Mouse (Mus musculus) liver, embryonic 12.5 days (tissue): ENCODE data around the gene Adgrl2. TPM values are rescaled to one million over a fixed set of nuclear protein-coding genes. Genes with fewer than 3 reads are reported as not detected.

Experiments used
- ATAC-seq: fragments of 200-750 bp; cut with Nextera tagmentation; 2 replicates; pipeline ENCODE4 v1.8.0; 2017; ENCODE audit warnings: moderate number of reproducible peaks, mild to moderate bottlenecking, moderate library complexity
- H3K27ac ChIP-seq: fragments of 300-500 bp; sonication (generic); 2 replicates; pipeline ENCODE4 v1.5.1; 2016; ENCODE audit warnings: mild to moderate bottlenecking
- H3K27me3 ChIP-seq: fragments of 300-500 bp; sonication (generic); replicated peaks from 2 replicates; pipeline ENCODE4 v1.6.1; 2016; ENCODE audit warnings: mild to moderate bottlenecking, moderate library complexity
- H3K36me3 ChIP-seq: fragments of 300-500 bp; sonication (generic); 2 replicates; pipeline ENCODE4 v1.6.1; 2016; ENCODE audit warnings: mild to moderate bottlenecking, moderate library complexity
- H3K4me1 ChIP-seq: fragments of 300-500 bp; sonication (generic); 2 replicates; pipeline ENCODE4 v1.6.1; 2016
- H3K4me2 ChIP-seq: fragments of 300-500 bp; sonication (generic); 2 replicates; pipeline ENCODE4 v1.6.1; 2016; ENCODE audit warnings: mild to moderate bottlenecking, moderate library complexity
- H3K4me3 ChIP-seq: fragments of 300-500 bp; sonication (generic); 2 replicates; pipeline ENCODE4 v1.5.1; 2016; ENCODE audit warnings: mild to moderate bottlenecking, moderate library complexity
- H3K9ac ChIP-seq: fragments of 300-500 bp; sonication (generic); 2 replicates; pipeline ENCODE4 v1.6.1; 2016; ENCODE audit warnings: mild to moderate bottlenecking, moderate library complexity
- H3K9me3 ChIP-seq: fragments of 300-500 bp; sonication (generic); replicated peaks from 2 replicates; pipeline ENCODE4 v1.6.1; 2016; ENCODE audit warnings: mild to moderate bottlenecking, moderate library complexity
- WGBS: fragments of 180-500 bp; shearing (Covaris S2); methylation state at CpG from one replicate; pipeline ENCODE4 v1.1.7; 2016; ENCODE audit not compliant: insufficient replicate concordance; 5-methylcytosine and 5-hydroxymethylcytosine counted together
- polyA plus RNA-seq: library from polyadenylated mRNA; unstranded; fragments of >200 nt; fragmentation: Nextera tagmentation; extraction: Ambion mirVana; gene quantifications from 2 replicates; pipeline ENCODE4 v1.2.1, GENCODE M21; 2016

Gene Adgrl2
- polyA plus RNA-seq, 1 experiment from 2014 or later, result 13.3 TPM

DNA sequence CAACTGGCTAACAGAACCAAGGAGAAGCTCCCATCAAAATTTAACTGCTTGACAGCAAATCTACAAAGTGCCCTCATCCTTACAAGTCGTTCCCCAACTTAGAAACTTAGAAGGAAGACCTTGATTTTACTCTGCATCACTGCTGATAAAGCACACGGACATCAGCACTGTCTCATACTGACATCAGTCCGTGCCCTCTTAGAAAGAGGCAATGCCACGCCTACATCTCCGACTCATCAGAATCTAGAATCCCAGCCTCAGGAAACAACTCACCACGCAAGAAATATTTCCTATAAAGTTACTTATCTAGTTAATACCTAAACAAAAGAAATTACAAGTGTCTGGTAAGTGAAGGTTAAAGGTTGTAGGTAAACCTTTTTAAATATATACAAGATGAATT lies 43.1 kb downstream of the Adgrl2 start:
- no peak overlapping the region for H3K4me2 ChIP-seq
- H3K36me3 ChIP-seq, result 0 out of 2 replicates have a peak, but pooled peaks cover 2% of the 10 kb centered on the region
- H3K9ac ChIP-seq, result no peak overlapping the region
- WGBS, result 32% methylated on average over 6 of the region's 6 CpGs
- no peak overlapping the region for H3K27ac ChIP-seq
- no peak for ATAC-seq
- H3K27me3 ChIP-seq, result no peaks in the 10 kb centered on the region
- no peak overlapping the region for H3K4me3 ChIP-seq
- H3K9me3 ChIP-seq, result no peaks in the 10 kb centered on the region
- H3K4me1 ChIP-seq, result no peaks in the 10 kb centered on the region

DNA sequence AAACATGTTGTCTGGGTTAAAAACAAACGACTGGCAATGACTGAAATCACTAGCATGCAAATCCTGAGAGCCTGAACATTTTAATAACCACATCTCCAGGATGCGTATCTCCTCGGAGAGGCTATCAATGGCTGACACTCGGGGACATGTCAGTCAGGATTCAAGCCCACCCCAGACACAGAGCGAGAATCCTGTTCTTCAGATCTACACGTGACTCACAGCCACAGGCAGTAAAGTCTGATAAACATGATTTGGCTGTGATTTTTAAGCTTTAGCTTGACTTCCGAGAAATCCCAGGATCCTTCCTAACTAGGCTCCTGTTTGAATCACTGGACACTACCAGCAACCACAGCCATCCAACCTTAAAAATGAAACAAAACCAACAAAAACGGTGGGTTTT lies 44.8 kb downstream of the Adgrl2 start:
- no peaks in the 10 kb centered on the region for H3K36me3 ChIP-seq
- H3K4me2 ChIP-seq, result no peak overlapping the region
- H3K27me3 ChIP-seq, result no peaks in the 10 kb centered on the region
- 39% methylated on average over 8 of the region's 8 CpGs for WGBS
- H3K27ac ChIP-seq, result no peak overlapping the region
- H3K9ac ChIP-seq, result no peak overlapping the region
- no peaks in the 10 kb centered on the region for H3K9me3 ChIP-seq
- ATAC-seq, result no peak
- H3K4me1 ChIP-seq, result no peaks in the 10 kb centered on the region
- no peak overlapping the region for H3K4me3 ChIP-seq

DNA sequence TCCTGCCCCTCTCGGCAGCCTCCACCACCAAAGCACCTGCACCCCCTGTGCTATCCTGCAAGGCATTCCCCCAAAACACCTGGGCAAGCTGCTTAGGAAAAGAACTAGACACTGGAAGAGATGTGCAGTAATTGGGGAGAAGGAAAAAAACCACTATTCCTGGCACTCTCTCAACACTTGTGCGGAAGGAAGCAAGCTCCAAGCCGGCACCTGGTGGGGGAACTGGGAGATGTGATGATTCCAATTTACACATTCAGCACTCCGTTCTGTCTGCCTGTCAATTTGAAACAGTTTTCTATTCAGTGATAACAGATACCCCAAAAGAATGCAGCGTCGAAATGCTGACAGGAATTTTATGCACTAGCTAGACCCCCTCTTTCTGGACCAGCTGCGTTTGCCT lies 50.9 kb downstream of the Adgrl2 start:
- Histone ChIP-seq H3K36me3 (no peaks in the 10 kb centered on the region), H3K9ac (no peak overlapping the region), H3K4me3 (no peak overlapping the region), H3K9me3 (no peaks in the 10 kb centered on the region), H3K4me1 (peaks cover 18% of the 10 kb centered on the region), H3K27me3 (no peaks in the 10 kb centered on the region), H3K27ac (no peak overlapping the region), H3K4me2 (no peak overlapping the region)
- no peak for ATAC-seq
- WGBS, result 60% methylated on average over 7 of the region's 7 CpGs

DNA sequence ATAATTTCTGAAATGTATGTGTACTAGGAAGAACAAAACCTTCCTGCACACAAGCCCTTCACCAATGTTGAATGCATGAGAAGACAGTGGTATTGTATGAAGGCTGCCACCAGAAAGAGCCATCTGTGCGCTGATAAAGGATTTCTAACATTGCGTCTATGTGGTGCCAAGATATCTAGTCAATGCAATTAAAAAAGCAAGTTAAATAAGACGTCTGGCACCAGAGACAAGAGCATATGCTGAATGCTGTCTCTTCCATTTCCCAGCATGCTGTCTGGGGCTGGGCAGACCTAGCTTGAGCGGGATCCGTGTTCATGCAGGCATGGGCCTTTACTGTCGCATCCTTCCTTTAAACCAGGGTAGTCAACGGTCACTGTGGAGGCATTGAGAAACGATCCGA lies 55.3 kb downstream of the Adgrl2 start:
- no peaks in the 10 kb centered on the region for H3K27me3 ChIP-seq
- H3K4me3 ChIP-seq, result no peak overlapping the region
- H3K9ac ChIP-seq, result no peak overlapping the region
- no peak overlapping the region for H3K4me2 ChIP-seq
- 57% methylated on average over 9 of the region's 9 CpGs for WGBS
- peaks cover 24% of the 10 kb centered on the region for H3K4me1 ChIP-seq
- ATAC-seq, result peak; percentile 82
- no peaks in the 10 kb centered on the region for H3K36me3 ChIP-seq
- H3K9me3 ChIP-seq, result no peaks in the 10 kb centered on the region
- no peak overlapping the region for H3K27ac ChIP-seq

DNA sequence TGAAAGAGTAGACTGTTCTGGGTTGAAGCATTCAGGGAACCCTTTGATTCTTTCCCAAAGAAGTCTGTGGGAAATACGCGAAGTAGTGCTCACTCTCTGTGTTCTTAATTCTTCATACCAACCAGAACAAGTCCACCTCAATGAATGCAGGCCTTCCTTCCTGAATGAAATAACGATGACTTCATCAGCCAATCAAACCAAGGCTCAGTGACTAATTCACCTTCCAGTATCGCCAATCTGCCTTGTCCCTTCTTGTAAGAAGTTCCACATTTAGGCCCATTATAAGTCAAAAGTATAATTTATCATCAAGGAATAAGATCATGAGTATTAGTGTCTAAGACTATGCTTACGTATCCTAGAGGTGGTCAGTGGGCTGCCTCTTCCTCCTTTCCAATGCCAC lies 56.1 kb downstream of the Adgrl2 start:
- Histone ChIP-seq H3K9me3 (no peaks in the 10 kb centered on the region), H3K36me3 (no peaks in the 10 kb centered on the region), H3K4me1 (peaks cover 19% of the 10 kb centered on the region), H3K4me2 (no peak overlapping the region), H3K27ac (no peak overlapping the region), H3K4me3 (no peak overlapping the region), H3K9ac (no peak overlapping the region), H3K27me3 (no peaks in the 10 kb centered on the region)
- 73% methylated on average over 5 of the region's 5 CpGs for WGBS
- no peak for ATAC-seq

DNA sequence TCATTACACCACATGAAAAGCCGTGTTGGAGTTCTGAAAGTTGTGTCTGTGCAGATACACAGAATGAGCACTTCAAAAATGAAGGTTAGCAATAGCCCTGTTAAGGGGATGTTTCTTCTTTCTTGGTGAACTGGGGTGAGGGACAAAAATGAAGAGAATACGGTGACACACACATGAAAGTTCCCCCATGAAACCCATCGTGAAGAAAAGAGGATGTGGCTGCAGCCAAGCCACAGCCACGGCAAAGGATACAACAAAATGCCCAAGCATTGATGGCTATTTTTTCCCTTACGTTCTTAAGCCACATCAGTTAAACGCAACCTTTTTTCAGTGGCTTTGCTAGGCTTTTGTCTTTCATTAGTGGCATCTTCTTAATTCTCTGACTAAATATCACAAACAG lies 57.2 kb downstream of the Adgrl2 start:
- H3K36me3 ChIP-seq, result no peaks in the 10 kb centered on the region
- H3K4me3 ChIP-seq, result no peak overlapping the region
- H3K27me3 ChIP-seq, result no peaks in the 10 kb centered on the region
- no peak overlapping the region for H3K27ac ChIP-seq
- peaks cover 18% of the 10 kb centered on the region for H3K4me1 ChIP-seq
- H3K9ac ChIP-seq, result no peak overlapping the region
- no peak overlapping the region for H3K4me2 ChIP-seq
- H3K9me3 ChIP-seq, result no peaks in the 10 kb centered on the region
- WGBS, result 35% methylated on average over 6 of the region's 6 CpGs
- ATAC-seq, result no peak

DNA sequence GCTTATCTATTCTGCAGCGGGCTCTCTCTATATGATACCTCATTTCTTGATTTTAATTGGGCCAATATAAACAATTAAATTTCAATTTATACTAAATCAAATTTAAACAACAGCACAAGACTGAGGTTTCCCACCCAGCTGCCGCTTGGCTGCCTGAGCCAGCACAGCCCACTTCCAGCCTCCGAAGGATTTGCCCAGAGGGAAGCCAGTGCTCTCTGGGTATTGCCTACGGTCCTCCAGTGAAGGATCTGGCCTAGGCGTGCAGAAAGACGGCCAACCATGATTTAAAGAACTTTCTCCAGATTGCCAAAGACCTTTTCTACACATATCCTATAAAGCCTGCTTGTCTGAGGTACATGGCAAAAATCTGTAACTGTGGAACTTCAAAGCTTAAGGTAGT lies 59.4 kb downstream of the Adgrl2 start:
- no peak overlapping the region for H3K27ac ChIP-seq
- no peaks in the 10 kb centered on the region for H3K27me3 ChIP-seq
- H3K9me3 ChIP-seq, result no peaks in the 10 kb centered on the region
- H3K36me3 ChIP-seq, result no peaks in the 10 kb centered on the region
- no peak overlapping the region for H3K4me3 ChIP-seq
- no peak for ATAC-seq
- H3K4me1 ChIP-seq, result peaks cover 18% of the 10 kb centered on the region
- no peak overlapping the region for H3K4me2 ChIP-seq
- H3K9ac ChIP-seq, result no peak overlapping the region
- 69% methylated on average over 6 of the region's 6 CpGs for WGBS

DNA sequence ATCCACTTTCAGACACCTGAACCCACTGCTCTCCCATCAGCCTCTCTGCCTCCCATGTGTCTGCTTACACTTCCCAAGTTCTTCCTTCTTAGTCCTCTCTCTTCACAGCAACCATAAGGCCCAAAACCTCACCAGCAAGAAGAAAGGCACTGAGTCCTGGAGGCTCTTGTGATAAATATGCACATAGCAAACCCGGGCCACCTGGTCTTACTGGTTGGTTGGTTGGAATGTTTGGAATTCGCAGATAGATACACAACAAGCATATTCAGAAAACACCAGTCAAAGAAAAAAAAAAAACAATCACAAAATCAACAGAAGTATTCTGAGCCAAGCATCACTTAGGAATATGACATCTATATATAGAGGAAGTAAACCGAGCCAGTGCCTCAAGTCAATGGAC lies 64.0 kb downstream of the Adgrl2 start:
- 59% methylated on average over 3 of the region's 3 CpGs for WGBS
- Histone ChIP-seq H3K4me3 (no peak overlapping the region), H3K36me3 (no peaks in the 10 kb centered on the region), H3K27ac (no peak overlapping the region), H3K27me3 (no peaks in the 10 kb centered on the region), H3K4me1 (no peaks in the 10 kb centered on the region), H3K9me3 (no peaks in the 10 kb centered on the region), H3K4me2 (no peak overlapping the region), H3K9ac (no peak overlapping the region)
- no peak for ATAC-seq

DNA sequence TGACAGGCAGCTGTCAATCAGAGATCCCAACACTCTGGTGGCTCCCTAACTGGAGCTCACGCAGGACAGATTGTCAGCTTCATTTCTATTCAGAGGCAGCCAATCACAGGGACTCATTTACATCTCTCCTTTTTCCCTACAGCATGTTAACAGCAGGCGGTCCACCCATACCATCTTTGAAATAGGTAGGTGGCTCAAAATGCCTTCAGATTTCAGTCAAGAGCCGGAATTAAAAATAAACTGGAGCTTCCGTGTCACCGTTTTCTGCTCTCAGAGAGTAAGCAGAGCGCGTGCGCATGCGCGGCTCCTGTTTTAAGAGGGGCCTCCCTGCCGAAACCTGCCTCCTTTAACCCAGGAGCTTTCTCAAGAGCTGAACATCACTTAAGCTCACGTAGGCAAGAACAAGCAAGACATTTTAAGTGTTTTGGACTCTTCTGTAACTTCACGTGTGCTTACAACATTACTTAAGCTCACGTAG lies 67.7 kb downstream of the Adgrl2 start:
- Histone ChIP-seq H3K27ac (no peak overlapping the region), H3K9me3 (no peaks in the 10 kb centered on the region), H3K9ac (no peak overlapping the region), H3K4me2 (no peak overlapping the region), H3K4me1 (peaks cover 15% of the 10 kb centered on the region; the same call in 1 of the 2 replicates), H3K4me3 (no peak overlapping the region; the same call in 1 of the 2 replicates), H3K36me3 (no peaks in the 10 kb centered on the region), H3K27me3 (no peaks in the 10 kb centered on the region)
- WGBS, result 78% methylated on average over 14 of the region's 14 CpGs
- ATAC-seq, result no peak

DNA sequence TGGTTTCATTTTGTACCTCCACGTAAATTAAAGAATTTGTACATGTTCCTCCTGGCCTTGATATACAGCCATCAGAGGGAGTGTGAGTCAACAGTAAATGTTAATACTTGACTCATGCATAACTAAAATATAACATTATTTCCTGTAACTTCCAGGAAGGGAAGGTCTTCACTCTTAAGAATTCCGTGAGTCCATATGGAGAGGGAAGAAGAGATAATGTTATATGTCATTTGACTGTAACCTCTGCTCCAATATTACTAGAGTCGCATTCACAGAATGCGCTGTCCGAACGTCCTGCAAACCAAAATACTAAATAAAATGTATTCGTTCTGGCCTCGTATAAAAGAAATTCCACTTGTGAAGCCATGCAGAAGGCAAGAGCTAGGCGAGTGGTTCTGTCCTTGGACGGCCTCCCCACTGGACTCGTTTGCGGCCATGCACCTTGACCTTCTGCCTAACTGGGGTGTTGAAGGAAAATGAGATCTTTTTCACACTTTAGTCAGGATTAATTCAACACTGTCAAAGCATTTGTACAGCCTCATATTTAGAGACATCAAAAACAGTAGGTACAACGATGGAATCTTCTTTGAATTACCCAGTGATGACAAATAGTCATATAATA lies 68.3 kb downstream of the Adgrl2 start:
- no peaks in the 10 kb centered on the region for H3K36me3 ChIP-seq
- no peaks in the 10 kb centered on the region for H3K9me3 ChIP-seq
- WGBS, result 83% methylated on average over 13 of the region's 13 CpGs
- no peak for ATAC-seq
- H3K27me3 ChIP-seq, result no peaks in the 10 kb centered on the region
- H3K4me2 ChIP-seq, result no peak overlapping the region
- H3K4me1 ChIP-seq, result peaks cover 15% of the 10 kb centered on the region; the same call in 1 of the 2 replicates
- H3K4me3 ChIP-seq, result no peak overlapping the region
- no peak overlapping the region for H3K27ac ChIP-seq
- H3K9ac ChIP-seq, result no peak overlapping the region

DNA sequence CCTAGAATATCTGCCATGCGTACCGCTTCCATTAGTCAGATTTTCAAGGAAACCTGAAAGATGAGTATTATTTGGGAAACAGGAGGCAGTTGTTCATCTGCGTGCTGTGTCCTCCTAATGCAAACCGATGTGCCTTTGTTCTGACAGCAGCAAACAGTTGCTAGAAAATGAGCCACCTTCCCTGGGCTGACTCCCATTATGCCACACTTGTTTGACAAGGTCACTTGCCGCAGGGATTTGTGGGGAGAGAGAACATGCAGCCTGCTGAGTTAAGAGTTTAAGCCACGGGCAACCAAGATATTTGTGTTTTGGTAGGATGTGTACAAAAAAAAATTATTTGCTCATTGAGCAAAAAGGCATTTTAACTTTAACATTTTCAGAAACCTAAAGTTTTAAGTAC lies 69.5 kb downstream of the Adgrl2 start:
- Histone ChIP-seq H3K4me3 (no peak overlapping the region), H3K9ac (no peak overlapping the region), H3K27ac (no peak overlapping the region), H3K9me3 (no peaks in the 10 kb centered on the region), H3K4me1 (peaks cover 15% of the 10 kb centered on the region; the same call in 1 of the 2 replicates), H3K4me2 (no peak overlapping the region), H3K36me3 (no peaks in the 10 kb centered on the region), H3K27me3 (no peaks in the 10 kb centered on the region)
- WGBS, result 74% methylated on average over 6 of the region's 6 CpGs
- no peak for ATAC-seq

DNA sequence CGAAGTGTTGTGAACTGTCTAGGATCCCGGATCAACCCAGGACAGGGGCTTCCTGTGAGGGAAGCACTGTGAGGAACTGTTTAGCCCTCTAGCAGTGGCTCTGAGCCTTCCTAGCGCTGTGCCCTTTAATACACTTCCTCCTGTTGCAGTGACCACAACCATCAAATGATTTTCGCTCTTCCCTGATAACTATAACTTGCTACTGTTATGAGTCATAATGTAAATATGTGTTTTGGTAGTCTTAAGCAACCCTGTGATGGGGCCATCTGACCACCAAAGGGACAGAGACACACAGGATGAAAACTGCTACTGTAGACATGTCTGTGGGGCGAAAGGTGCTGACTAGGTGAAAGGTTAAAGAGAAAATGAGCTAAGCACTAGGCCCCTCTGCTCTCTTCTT lies 71.9 kb downstream of the Adgrl2 start:
- peak; percentile 55 for ATAC-seq
- WGBS, result 26% methylated on average over 5 of the region's 5 CpGs

DNA sequence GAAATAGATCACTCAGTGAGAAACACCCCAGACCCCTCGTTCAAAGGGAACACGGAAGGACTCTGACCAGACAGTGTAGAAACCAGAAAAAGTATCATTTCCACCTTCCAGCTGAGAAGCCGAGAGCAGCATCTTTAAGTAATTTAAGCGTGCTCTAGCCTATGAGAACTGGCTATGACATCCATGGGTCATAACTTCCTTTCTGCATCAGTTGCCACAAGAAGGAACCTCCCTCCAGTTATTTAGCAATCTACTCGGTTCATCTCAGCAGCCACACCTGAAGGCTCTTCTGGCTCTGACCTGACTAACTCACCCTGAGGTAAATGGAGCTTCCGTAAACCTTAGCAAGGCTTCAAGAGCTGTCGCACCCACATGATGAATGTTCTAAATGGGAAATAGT lies 72.5 kb downstream of the Adgrl2 start:
- Histone ChIP-seq H3K27me3 (no peaks in the 10 kb centered on the region), H3K4me3 (no peak overlapping the region), H3K4me2 (no peak overlapping the region), H3K9me3 (no peaks in the 10 kb centered on the region), H3K36me3 (no peaks in the 10 kb centered on the region), H3K4me1 (peaks cover 15% of the 10 kb centered on the region; the same call in 1 of the 2 replicates), H3K9ac (no peak overlapping the region), H3K27ac (no peak overlapping the region)
- WGBS, result 47% methylated on average over 7 of the region's 7 CpGs
- no peak for ATAC-seq

More for the DNA sequence above, 71.9 kb downstream of the Adgrl2 start:
- Histone ChIP-seq H3K4me1 (peaks cover 15% of the 10 kb centered on the region; the same call in 1 of the 2 replicates), H3K4me2 (no peak overlapping the region), H3K9ac (no peak overlapping the region), H3K4me3 (no peak overlapping the region), H3K9me3 (no peaks in the 10 kb centered on the region), H3K27me3 (no peaks in the 10 kb centered on the region), H3K36me3 (no peaks in the 10 kb centered on the region), H3K27ac (no peak overlapping the region)
